Comparison of ENCODE assay signal across 22 mouse cellular contexts in the genomic region with DNA sequence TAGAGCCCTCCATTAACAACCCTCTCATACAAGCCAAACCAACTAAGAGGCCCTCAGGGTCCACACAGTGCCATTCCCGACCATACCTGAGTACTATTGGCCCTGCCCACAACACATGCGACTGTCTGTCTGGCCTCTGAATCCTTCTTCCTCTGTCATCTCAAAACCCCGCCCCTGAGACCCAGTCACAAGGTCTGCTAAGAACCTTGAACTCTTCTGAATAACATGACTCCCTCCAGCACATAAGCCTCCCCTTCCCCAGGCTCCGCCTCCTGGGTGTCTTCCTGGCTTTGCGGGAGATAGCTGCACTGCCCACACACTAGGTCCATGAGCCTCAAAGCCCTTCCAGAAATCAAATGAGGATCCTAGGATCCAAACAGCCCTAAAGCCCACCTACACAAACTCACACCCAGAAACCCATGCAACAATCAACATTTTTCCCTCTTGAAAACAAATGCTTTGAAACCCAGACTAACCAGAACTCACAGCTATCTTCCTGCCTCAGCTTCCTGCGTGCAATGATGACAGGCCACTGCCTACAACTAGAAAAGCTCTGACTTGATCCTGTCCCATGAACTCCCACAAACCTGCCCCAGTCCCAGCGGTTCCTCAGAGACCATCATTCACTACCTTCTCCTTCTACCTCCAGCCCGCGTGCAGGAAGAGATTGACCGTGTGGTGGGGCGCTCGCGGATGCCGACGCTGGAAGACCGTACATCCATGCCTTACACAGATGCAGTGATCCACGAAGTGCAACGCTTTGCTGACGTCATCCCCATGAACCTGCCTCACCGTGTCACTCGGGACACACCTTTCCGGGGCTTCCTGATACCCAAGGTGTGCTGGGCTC. TPM values are rescaled to one million over a fixed set of nuclear protein-coding genes. Genes with fewer than 3 reads are reported as not detected.
DNase-seq lines count a peak whose midpoint lies in the region; ATAC-seq and TF ChIP-seq lines count a peak whose summit lies in the region.
"Had no signal": no experiment of that assay in that cellular context is flagged by ENCODE, and none has a peak within 500 bp of the region (broad histone marks: within the 10 kb centered on the region; RNA-seq: fewer than 3 reads in every experiment).

No protein-coding gene starts in this region.

- H3K27me3 ChIP-seq in liver, adult 2 months (ENCODE audit: control insufficient read depth, insufficient read depth, low read length): no peaks in the 10 kb centered on the region
- H3K27me3 ChIP-seq in liver, postnatal 0 days (ENCODE audit: insufficient read depth, low read length): no peaks in the 10 kb centered on the region
- H3K27me3 ChIP-seq: forebrain, embryonic 13.5 days; hindbrain, embryonic 12.5 days; limb, embryonic 13.5 days; liver, embryonic 15.5 days; stomach, embryonic 15.5 days had no signal

- H3K9ac ChIP-seq in liver, adult 2 months (ENCODE audit: low read depth, low read length): no peak overlapping the region
- no peak overlapping the region for H3K9ac ChIP-seq in liver, postnatal 0 days (replicated peaks)
- H3K9ac ChIP-seq: forebrain, embryonic 13.5 days; hindbrain, embryonic 12.5 days; limb, embryonic 13.5 days; liver, embryonic 15.5 days; stomach, embryonic 15.5 days had no signal

- peaks cover 22% of the 10 kb centered on the region for H3K4me1 ChIP-seq in liver, adult 2 months (ENCODE audit: control insufficient read depth, insufficient read depth, low read length)
- no peaks in the 10 kb centered on the region; the same call in 1 of the 2 replicates for H3K4me1 ChIP-seq in liver, postnatal 0 days (ENCODE audit: insufficient read depth)
- H3K4me1 ChIP-seq: forebrain, embryonic 13.5 days; hindbrain, embryonic 12.5 days; liver, embryonic 15.5 days had no signal

- no peaks in the 10 kb centered on the region for H3K79me2 ChIP-seq in liver, adult 2 months (ENCODE audit: control insufficient read depth, insufficient read depth, low read length)

- TF ChIP-seq CTCF in liver, adult 2 months (IDR thresholded peaks at IDR 0.05; ENCODE audit: low read depth, low read length): no peak
- no peak for TF ChIP-seq CTCF in liver, postnatal 0 days (IDR thresholded peaks at IDR 0.05; ENCODE audit: low read depth)

- H3K4me2 ChIP-seq in liver, postnatal 0 days (ENCODE audit: low read depth, low read length): no peak overlapping the region
- H3K4me2 ChIP-seq: forebrain, embryonic 13.5 days; hindbrain, embryonic 12.5 days; limb, embryonic 13.5 days; liver, embryonic 15.5 days; stomach, embryonic 15.5 days had no signal

- no peak overlapping the region for H3K4me3 ChIP-seq in liver, adult 2 months (ENCODE audit: insufficient read depth, low read depth, low read length)
- H3K4me3 ChIP-seq in liver, postnatal 0 days (ENCODE audit: low read depth, low read length): no peak overlapping the region
- H3K4me3 ChIP-seq: forebrain, embryonic 13.5 days; hindbrain, embryonic 12.5 days; limb, embryonic 13.5 days; liver, embryonic 15.5 days; stomach, embryonic 15.5 days had no signal

- peaks cover 46% of the 10 kb centered on the region for H3K36me3 ChIP-seq in liver, adult 2 months (ENCODE audit: control insufficient read depth, insufficient read depth, low read length)
- no peaks in the 10 kb centered on the region for H3K36me3 ChIP-seq in liver, postnatal 0 days (replicated peaks; ENCODE audit: insufficient read depth, low read length)
- H3K36me3 ChIP-seq: G1E; hindbrain, embryonic 12.5 days; limb, embryonic 13.5 days; liver, embryonic 15.5 days; stomach, embryonic 15.5 days had no signal

- no peaks in the 10 kb centered on the region for H3K9me3 ChIP-seq in liver, postnatal 0 days (ENCODE audit: low read length)
- H3K9me3 ChIP-seq: forebrain, embryonic 13.5 days; G1E; hindbrain, embryonic 12.5 days; limb, embryonic 13.5 days; liver, embryonic 15.5 days; stomach, embryonic 15.5 days had no signal

- ATAC-seq in liver, postnatal 0 days: no peak
- ATAC-seq: forebrain, embryonic 13.5 days had no signal

- peak overlapping the region; percentile 54 for H3K27ac ChIP-seq in liver, adult 2 months (replicated peaks; ENCODE audit: insufficient read depth, low read depth, low read length)
- no peak overlapping the region for H3K27ac ChIP-seq in liver, postnatal 0 days (ENCODE audit: low read depth)
- H3K27ac ChIP-seq: forebrain, embryonic 13.5 days; hindbrain, embryonic 12.5 days; limb, embryonic 13.5 days; liver, embryonic 15.5 days; stomach, embryonic 15.5 days had no signal

- WGBS in liver, adult 2 months: 89% methylated on average over 22 of the region's 22 CpGs
- WGBS in liver, postnatal 0 days (ENCODE audit: insufficient replicate concordance): 82% methylated on average over 22 of the region's 22 CpGs

- DNase-seq in heart, adult 11 months: peak; percentile 86
- DNase-seq in heart, adult 9 months (ENCODE audit: low spot score in 2 of 2): no peak
- peak; percentile 70 for DNase-seq in liver, adult 2 months (ENCODE audit: extremely low read depth, low read depth, low spot score)
- DNase-seq in liver, postnatal 0 days: no peak
- DNase-seq in ZHBTc4 (ENCODE audit: low read depth, low spot score): peak; percentile 81
- DNase-seq in kidney, postnatal 25 days: peak; percentile 56 to 75
- no peak for DNase-seq in right cerebral cortex, postnatal 14 days
- no peak for DNase-seq in cerebellum, postnatal 14 days
- DNase-seq: layer of hippocampus, adult 9-11 months; lung, postnatal 14 days; spleen, adult 18-20 months; thymus, postnatal 14 days had no signal

- no peak for TF ChIP-seq EP300 in liver, postnatal 0 days (IDR thresholded peaks at IDR 0.05; ENCODE audit: low read depth)

- TF ChIP-seq POLR2A in liver, adult 2 months (IDR thresholded peaks at IDR 0.05; ENCODE audit: extremely low read depth, insufficient read depth, low read length): no peak

RNA-seq across cellular contexts. Expression of a gene that starts 11.0 kb away (rescaled TPM):
- total RNA-seq in liver, adult 2 months (2014; rRNA removed): 643 and 658 TPM in 2 replicates
- polyA plus RNA-seq in liver, adult 2 months (2012; rRNA removed): 1,932 and 2,426 TPM in 2 replicates
- 59.6 and 67.8 TPM in 2 replicates for polyA plus RNA-seq in liver, postnatal 0 days (2015; fragmentation: Nextera tagmentation; extraction: Ambion mirVana)
- total RNA-seq: G1E had no signal
- polyA plus RNA-seq: forebrain, embryonic 13.5 days; G1E; hindbrain, embryonic 12.5 days; intestine, embryonic 14.5 days; limb, embryonic 13.5 days had no signal

RNA-seq across cellular contexts. Expression of a gene that starts 22.8 kb away (rescaled TPM):
- not detected in 2 replicates for total RNA-seq in liver, adult 2 months (2014; rRNA removed)
- polyA plus RNA-seq in liver, adult 2 months (2012; rRNA removed): not detected in 2 replicates
- polyA plus RNA-seq in liver, postnatal 0 days (2015; fragmentation: Nextera tagmentation; extraction: Ambion mirVana): not detected in 2 replicates
- total RNA-seq: G1E; left cerebral cortex, adult 8-10 months; midbrain, postnatal 0 days had no signal
- polyA plus RNA-seq: G1E; heart, postnatal 0 days; limb, embryonic 13.5 days; liver, embryonic 15.5 days; stomach, embryonic 15.5 days had no signal

RNA-seq across cellular contexts. Expression of a gene that starts 35.9 kb away (rescaled TPM):
- 35.4 and 46.6 TPM in 2 replicates for total RNA-seq in liver, adult 2 months (2014; rRNA removed)
- polyA plus RNA-seq in liver, adult 2 months (2012; rRNA removed): 98.2 and 99.3 TPM in 2 replicates
- polyA plus RNA-seq in liver, postnatal 0 days (2015; fragmentation: Nextera tagmentation; extraction: Ambion mirVana): 32.9 and 33.5 TPM in 2 replicates

RNA-seq across cellular contexts. Expression of a gene that starts 48.0 kb away (rescaled TPM):
- total RNA-seq in liver, adult 2 months (2014; rRNA removed): 8.7 and 10.1 TPM in 2 replicates
- polyA plus RNA-seq in liver, adult 2 months (2012; rRNA removed): 27.5 and 28.3 TPM in 2 replicates
- 31.5 and 32.7 TPM in 2 replicates for polyA plus RNA-seq in liver, postnatal 0 days (2015; fragmentation: Nextera tagmentation; extraction: Ambion mirVana)

RNA-seq across cellular contexts. Expression of a gene that starts 50.1 kb away (rescaled TPM):
- total RNA-seq in liver, adult 2 months (2014; rRNA removed): 0.09 and 0.20 TPM in 2 replicates
- 0.39 TPM in 1 of 2 replicates, not detected in the other for polyA plus RNA-seq in liver, adult 2 months (2012; rRNA removed)
- not detected in 2 replicates for polyA plus RNA-seq in liver, postnatal 0 days (2015; fragmentation: Nextera tagmentation; extraction: Ambion mirVana)
- total RNA-seq: G1E; left cerebral cortex, adult 8-10 months; midbrain, postnatal 0 days had no signal
- polyA plus RNA-seq: forebrain, embryonic 13.5 days; G1E; heart, postnatal 0 days; intestine, embryonic 14.5 days; liver, embryonic 15.5 days; midbrain, postnatal 0 days had no signal

Comparison
In these comparisons a context has a peak if more than half of its experiments do, and no peak if none do; other contexts are left out.
1. DNase-seq: peak in heart, adult 11 months (single experiment), liver, adult 2 months (single experiment), ZHBTc4 (single experiment) and kidney, postnatal 25 days (2 of 2); none in heart, adult 9 months (0 of 2), liver, postnatal 0 days (single experiment), right cerebral cortex, postnatal 14 days (single experiment) and cerebellum, postnatal 14 days (0 of 2).
2. RNA of a gene that starts 11.0 kb away (polyA plus RNA-seq): 1,932 to 2,426 TPM in liver, adult 2 months; 59.6 to 67.8 TPM in liver, postnatal 0 days; every median in the first group is over 10 times any median in the second.